Mouse (Mus musculus) left cerebral cortex, adult 11 months (tissue): ENCODE results near the gene Mef2d.

Source experiments
- DNase-seq: peaks from one replicate; pipeline ENCODE4 v3.0.0; 2022; ENCODE audit warnings: low spot score

The Mef2d gene

GRCm38 (mm10) chr3:88137821-88138220 is 4.4 kb upstream of the Mef2d start:
- no peak for DNase-seq

DNA sequence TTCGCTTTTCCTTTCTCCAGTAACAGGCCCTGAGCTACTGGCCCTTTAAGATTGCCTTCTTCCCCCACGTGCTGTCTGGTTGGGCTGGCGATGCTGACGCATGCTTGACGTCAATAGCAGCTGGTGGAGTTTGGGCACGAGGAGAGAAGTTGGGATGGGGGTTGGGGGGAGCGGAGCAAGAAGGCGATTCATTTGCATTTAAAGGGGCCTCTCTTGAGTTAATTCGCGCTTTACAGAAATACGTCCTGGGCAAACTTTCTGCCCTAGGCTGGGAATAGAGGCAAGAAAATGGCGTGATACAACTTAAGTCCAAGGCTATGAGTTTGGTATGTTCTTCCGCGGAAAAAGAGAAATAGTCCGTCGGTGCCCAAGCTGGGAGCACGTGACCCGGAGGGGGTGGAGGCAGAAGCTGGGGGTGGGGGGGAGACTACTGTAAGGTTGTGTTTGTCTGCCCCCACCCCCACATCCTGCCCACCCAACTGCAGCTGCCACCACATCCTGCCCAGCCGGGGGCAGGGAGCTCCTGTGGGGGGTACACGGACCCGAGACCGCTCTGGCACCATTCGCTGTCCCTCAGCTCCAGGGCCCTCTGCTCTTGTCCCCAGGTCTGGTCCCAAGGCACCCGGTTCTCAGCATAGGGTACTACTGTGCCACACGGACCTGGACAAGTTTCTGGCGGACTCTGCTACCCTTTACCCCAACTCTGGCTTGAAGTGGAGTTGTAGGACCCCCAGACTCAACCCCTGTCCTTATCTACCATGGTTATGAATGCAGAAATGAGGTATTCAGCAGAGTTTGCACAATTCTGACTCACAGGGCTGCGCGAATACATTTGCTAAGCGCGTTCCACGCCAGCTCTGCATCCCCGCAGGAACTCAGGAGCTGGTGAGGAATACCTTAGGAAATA is 3.6 kb upstream of the Mef2d start:
- DNase-seq, result peak; percentile 95

- no peak for DNase-seq
These were observed 2.7 kb upstream of the Mef2d start for GRCm38 (mm10) chr3:88139243-88140177.

DNA sequence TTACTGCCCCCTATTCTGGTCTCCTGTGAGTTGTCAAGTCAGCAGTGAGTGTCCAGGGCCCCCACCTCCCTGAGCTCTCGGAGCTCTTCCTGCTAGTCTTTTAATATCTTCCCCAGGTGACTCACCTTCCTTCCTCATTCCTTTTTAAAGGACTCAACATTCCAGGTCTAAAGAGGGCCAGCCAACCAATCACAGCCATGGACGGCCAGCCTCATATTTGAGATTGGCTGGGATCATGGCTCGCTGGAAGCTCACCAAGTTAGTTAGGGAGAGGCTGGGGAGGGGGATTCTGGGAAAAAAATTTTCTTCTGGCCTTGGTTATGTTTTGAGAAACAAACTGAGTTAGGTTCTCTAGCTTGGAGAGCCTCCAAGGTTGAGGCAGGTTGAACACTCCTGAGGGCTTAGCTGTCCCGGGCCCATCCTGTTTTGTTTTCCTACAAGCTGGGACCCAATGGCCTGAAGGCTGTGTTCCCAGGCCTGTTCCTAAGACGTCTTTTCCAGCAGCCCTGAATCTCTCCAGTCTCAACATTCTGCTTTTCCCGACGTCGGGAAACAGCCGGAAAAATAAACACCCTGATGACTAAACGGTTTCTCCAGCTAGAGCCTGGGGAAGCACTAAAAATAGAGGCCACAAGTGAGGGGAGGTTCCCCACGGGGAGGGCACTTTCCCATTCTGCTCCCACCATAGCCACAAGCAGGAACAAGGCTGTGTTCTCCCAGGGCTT is 1.8 kb upstream of the Mef2d start:
- DNase-seq, result no peak

GRCm38 (mm10) chr3:88140903-88141430 is 1.2 kb upstream of the Mef2d start:
- no peak for DNase-seq

- DNase-seq, result no peak
These were observed 759 bp upstream of the Mef2d start for GRCm38 (mm10) chr3:88141439-88141786.

GRCm38 (mm10) chr3:88142546-88142915 is 359 bp downstream of the Mef2d start:
- DNase-seq, result no peak

GRCm38 (mm10) chr3:88142916-88143771 is 972 bp downstream of the Mef2d start:
- DNase-seq, result no peak

GRCm38 (mm10) chr3:88143961-88144486 is 1.9 kb downstream of the Mef2d start:
- no peak for DNase-seq

- DNase-seq, result no peak
These were observed 2.7 kb downstream of the Mef2d start for GRCm38 (mm10) chr3:88144648-88145410.

- DNase-seq, result no peak
These were observed 3.2 kb downstream of the Mef2d start for GRCm38 (mm10) chr3:88145411-88145782.

- no peak for DNase-seq
These were observed 3.8 kb downstream of the Mef2d start for GRCm38 (mm10) chr3:88145952-88146351.

DNA sequence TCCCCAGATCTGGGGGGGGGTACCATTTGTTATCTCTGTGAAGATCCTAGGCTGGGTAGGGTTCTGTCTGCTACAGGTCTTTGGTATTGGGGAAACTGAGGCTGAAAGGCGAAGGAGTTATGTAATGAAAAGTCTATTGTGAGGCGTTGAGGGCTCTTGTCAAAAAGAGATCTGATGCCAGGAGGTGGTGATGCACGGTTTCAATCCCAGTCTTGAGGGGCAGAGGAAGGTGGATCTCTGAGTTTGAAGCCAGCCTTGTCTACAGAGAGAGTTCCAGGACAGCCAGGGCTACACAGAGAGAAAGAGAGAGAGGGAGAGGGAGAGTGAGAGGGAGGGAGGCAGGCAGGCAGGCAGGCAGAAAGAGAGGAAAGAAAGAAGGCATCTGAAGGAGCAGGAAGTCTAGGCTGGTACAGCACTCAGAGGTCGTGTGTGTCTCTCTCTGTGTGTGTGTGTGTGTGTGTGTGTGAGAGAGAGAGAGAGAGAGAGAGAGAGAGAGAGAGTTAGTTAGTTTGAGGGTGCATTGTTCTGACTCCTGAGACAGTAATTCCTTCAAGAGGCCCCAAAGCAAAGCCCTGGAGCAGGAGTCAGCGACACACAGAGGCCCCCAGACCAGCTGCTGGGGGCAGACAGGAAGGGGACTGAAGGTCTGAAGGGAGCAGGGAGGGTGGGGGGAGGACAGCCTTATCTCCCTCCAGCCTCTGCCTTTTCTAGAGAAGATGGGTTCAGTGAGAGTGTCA is 4.4 kb downstream of the Mef2d start:
- DNase-seq, result no peak

GRCm38 (mm10) chr3:88147444-88147843 is 5.3 kb downstream of the Mef2d start:
- no peak for DNase-seq

DNA sequence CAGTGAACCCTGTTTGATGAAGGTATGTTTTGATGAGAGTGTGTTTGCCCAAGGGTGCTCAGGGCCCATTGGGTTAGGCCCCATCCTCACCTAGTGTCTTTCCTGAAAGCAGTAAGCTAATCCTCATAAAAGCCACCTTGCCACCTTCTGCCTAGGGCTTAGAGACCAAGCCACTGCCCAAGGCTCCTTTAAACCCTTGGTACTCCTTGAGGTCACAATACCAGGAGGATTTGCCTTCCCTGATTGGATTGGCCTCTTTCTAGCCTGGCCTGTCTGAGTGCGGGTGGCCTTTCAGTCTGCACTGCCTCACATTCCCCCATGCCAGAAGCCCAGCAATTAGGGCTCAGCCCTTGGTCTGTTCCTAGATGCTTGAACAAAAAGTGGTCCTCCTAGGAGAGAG is 5.7 kb downstream of the Mef2d start:
- no peak for DNase-seq

- no peak for DNase-seq
These were observed 6.2 kb downstream of the Mef2d start for GRCm38 (mm10) chr3:88148354-88148753.

- no peak for DNase-seq
These were observed 6.8 kb downstream of the Mef2d start for GRCm38 (mm10) chr3:88148776-88149509.

GRCm38 (mm10) chr3:88149510-88149974 is 7.4 kb downstream of the Mef2d start:
- no peak for DNase-seq
